Mouse (Mus musculus): ENCODE results near the gene Nudt2.
"Not testable (repeated sequence)": the region's sequence is repeated elsewhere in the genome, so short reads cannot be mapped to it uniquely, and the experiment has no call there.

GRCm38 (mm10) chr4:41463051-41463738, 1.8 kb upstream of the Nudt2 start:
- TF ChIP-seq ZNF384 (IDR thresholded peaks at IDR 0.05; ENCODE audit: low read depth, low read length); ZC3H11A (IDR thresholded peaks at IDR 0.05; ENCODE audit: low read depth, low read length); POLR2A (IDR thresholded peaks at IDR 0.05; ENCODE audit: low read depth, low read length); MYC (IDR thresholded peaks at IDR 0.05; ENCODE audit: low read depth, low read length); NELFE (IDR thresholded peaks at IDR 0.05; ENCODE audit: low read depth, low read length); CTCF (conservative IDR thresholded peaks at IDR 0.05 in 1 of 2, IDR thresholded peaks at IDR 0.05 in 1 of 2; ENCODE audit: low read depth in 2 of 2, low read length in 2 of 2); HCFC1 (IDR thresholded peaks at IDR 0.05; ENCODE audit: low read depth, low read length); JUND (conservative IDR thresholded peaks at IDR 0.05; ENCODE audit: low read depth, low read length): not testable (repeated sequence)
